Comparison of ENCODE assay signal across 37 mouse cellular contexts in genomic region chr7:127704598-127704997, GRCm38 (mm10). TPM values are rescaled to one million over a fixed set of nuclear protein-coding genes. Genes with fewer than 3 reads are reported as not detected.
DNase-seq lines count a peak whose midpoint lies in the region; ATAC-seq and TF ChIP-seq lines count a peak whose summit lies in the region.
"Had no signal": no experiment of that assay in that cellular context is flagged by ENCODE, and none has a peak within 500 bp of the region (broad histone marks: within the 10 kb centered on the region; RNA-seq: fewer than 3 reads in every experiment).

No protein-coding gene starts in this region.

- ATAC-seq in kidney, embryonic 16.5 days (ENCODE audit: low FRiP score, low TSS enrichment) = no peak
- no peak for ATAC-seq in midbrain, embryonic 13.5 days
- ATAC-seq in midbrain, embryonic 15.5 days (replicated peaks) = no peak
- ATAC-seq: forebrain, embryonic 15.5 days; hindbrain, postnatal 0 days; intestine, embryonic 15.5 days; Patski had no signal

- DNase-seq in cerebellum, adult 2 months = no peak
- DNase-seq in cerebellum, postnatal 25 days = no peak
- DNase-seq in heart, adult 11 months = peak; percentile 88
- DNase-seq in heart, postnatal 14 days = no peak
- DNase-seq in kidney, adult 9 months = no peak
- DNase-seq: adrenal gland, postnatal 14 days; cerebellum, adult 8-10 months; heart, postnatal 10 days; right cerebral cortex, adult 18-20 months; spleen, adult 18-20 months; thymus, postnatal 14 days had no signal

- TF ChIP-seq POLR2A in cerebellum, adult 2 months (IDR thresholded peaks at IDR 0.05; ENCODE audit: borderline replicate concordance, insufficient read depth, low read length) = no peak

- 0 out of 2 replicates have a peak overlapping the region, but pooled peaks have one; percentile 15 for H3K9ac ChIP-seq in kidney, embryonic 16.5 days (replicated peaks; ENCODE audit: low read length)
- peak overlapping the region; percentile 25; the same call in 1 of the 2 replicates for H3K9ac ChIP-seq in midbrain, embryonic 13.5 days (replicated peaks)
- no peak overlapping the region for H3K9ac ChIP-seq in midbrain, embryonic 15.5 days
- H3K9ac ChIP-seq: embryonic facial prominence, embryonic 12.5 days; forebrain, embryonic 15.5 days; heart, embryonic 13.5 days; intestine, embryonic 15.5 days; liver, embryonic 15.5 days; lung, embryonic 15.5 days; neural tube, embryonic 12.5 days had no signal

- H3K9me3 ChIP-seq in kidney, embryonic 16.5 days (ENCODE audit: low read length) = no peaks in the 10 kb centered on the region
- no peaks in the 10 kb centered on the region for H3K9me3 ChIP-seq in midbrain, embryonic 13.5 days
- H3K9me3 ChIP-seq in midbrain, embryonic 15.5 days = no peaks in the 10 kb centered on the region
- H3K9me3 ChIP-seq: embryonic facial prominence, embryonic 12.5 days; forebrain, embryonic 10.5 days; forebrain, embryonic 15.5 days; heart, embryonic 13.5 days; intestine, embryonic 15.5 days; liver, embryonic 15.5 days; lung, embryonic 15.5 days; midbrain, embryonic 10.5 days; neural tube, embryonic 12.5 days had no signal

- peaks cover 43% of the 10 kb centered on the region for H3K4me1 ChIP-seq in cerebellum, adult 2 months (ENCODE audit: control insufficient read depth, insufficient read depth, low read length)
- H3K4me1 ChIP-seq in kidney, embryonic 16.5 days (ENCODE audit: insufficient read depth, low read length) = peaks cover 26% of the 10 kb centered on the region
- H3K4me1 ChIP-seq in midbrain, embryonic 13.5 days (replicated peaks) = peaks cover 21% of the 10 kb centered on the region
- H3K4me1 ChIP-seq in midbrain, embryonic 15.5 days = peaks cover 21% of the 10 kb centered on the region

- intact Hi-C loops in heart, postnatal 14 days (cut with DNase I) = no loop called here

- peak overlapping the region; percentile 55; the same call in 1 of the 2 replicates for H3K27ac ChIP-seq in cerebellum, adult 2 months (ENCODE audit: insufficient read depth, low read length)
- peak overlapping the region; percentile 78 for H3K27ac ChIP-seq in kidney, embryonic 16.5 days (ENCODE audit: low read length)
- H3K27ac ChIP-seq in midbrain, embryonic 13.5 days = no peak overlapping the region
- no peak overlapping the region for H3K27ac ChIP-seq in midbrain, embryonic 15.5 days
- H3K27ac ChIP-seq: embryonic facial prominence, embryonic 12.5 days; forebrain, embryonic 10.5 days; heart, embryonic 13.5 days; hindbrain, postnatal 0 days; intestine, embryonic 15.5 days; layer of hippocampus, adult 2 months; left cerebral cortex, adult 2 months; lung, embryonic 15.5 days; midbrain, embryonic 10.5 days; neural tube, embryonic 12.5 days had no signal

- WGBS in cerebellum, adult 2 months = 60% methylated on average over 6 of the region's 6 CpGs
- 72% methylated on average over 6 of the region's 6 CpGs for WGBS in kidney, embryonic 16.5 days
- 78% methylated on average over 6 of the region's 6 CpGs for WGBS in midbrain, embryonic 13.5 days
- 88% methylated on average over 6 of the region's 6 CpGs for WGBS in midbrain, embryonic 15.5 days

- no peak for TF ChIP-seq CTCF in cerebellum, adult 2 months (IDR thresholded peaks at IDR 0.05; ENCODE audit: borderline replicate concordance, insufficient read depth, low read depth, low read length)

- H3K36me3 ChIP-seq in kidney, embryonic 16.5 days (ENCODE audit: insufficient read depth, low read length) = peaks cover 31% of the 10 kb centered on the region
- peaks cover 57% of the 10 kb centered on the region for H3K36me3 ChIP-seq in midbrain, embryonic 13.5 days
- H3K36me3 ChIP-seq in midbrain, embryonic 15.5 days (replicated peaks) = peaks cover 20% of the 10 kb centered on the region; the same call in 1 of the 2 replicates

- no peak overlapping the region for H3K4me3 ChIP-seq in cerebellum, adult 2 months (replicated peaks; ENCODE audit: insufficient read depth, low read depth, low read length)
- H3K4me3 ChIP-seq in kidney, embryonic 16.5 days (ENCODE audit: low read length) = no peak overlapping the region
- H3K4me3 ChIP-seq in midbrain, embryonic 13.5 days (replicated peaks) = no peak overlapping the region
- no peak overlapping the region for H3K4me3 ChIP-seq in midbrain, embryonic 15.5 days
- H3K4me3 ChIP-seq: embryonic facial prominence, embryonic 12.5 days; forebrain, embryonic 10.5 days; forebrain, embryonic 15.5 days; heart, embryonic 13.5 days; intestine, embryonic 15.5 days; layer of hippocampus, adult 2 months; left cerebral cortex, adult 2 months; liver, embryonic 15.5 days; lung, embryonic 15.5 days; midbrain, embryonic 10.5 days; myocyte; neural tube, embryonic 12.5 days had no signal

- H3K27me3 ChIP-seq in cerebellum, adult 2 months (ENCODE audit: control insufficient read depth, insufficient read depth, low read length) = no peaks in the 10 kb centered on the region
- H3K27me3 ChIP-seq in kidney, embryonic 16.5 days (ENCODE audit: insufficient read depth, low read length) = no peaks in the 10 kb centered on the region
- H3K27me3 ChIP-seq in midbrain, embryonic 13.5 days = no peaks in the 10 kb centered on the region
- H3K27me3 ChIP-seq in midbrain, embryonic 15.5 days (replicated peaks) = no peaks in the 10 kb centered on the region
- H3K27me3 ChIP-seq: embryonic facial prominence, embryonic 12.5 days; forebrain, embryonic 15.5 days; heart, embryonic 13.5 days; intestine, embryonic 15.5 days; liver, embryonic 15.5 days; lung, embryonic 15.5 days; neural tube, embryonic 12.5 days; Patski had no signal

- no peak overlapping the region for H3K4me2 ChIP-seq in kidney, embryonic 16.5 days (replicated peaks; ENCODE audit: low read depth, low read length)
- no peak overlapping the region for H3K4me2 ChIP-seq in midbrain, embryonic 13.5 days (replicated peaks)
- H3K4me2 ChIP-seq in midbrain, embryonic 15.5 days = no peak overlapping the region
- H3K4me2 ChIP-seq: embryonic facial prominence, embryonic 12.5 days; forebrain, embryonic 15.5 days; heart, embryonic 13.5 days; intestine, embryonic 15.5 days; liver, embryonic 15.5 days; lung, embryonic 15.5 days; neural tube, embryonic 12.5 days had no signal

RNA-seq across cellular contexts. Expression of gene Bcl7c, which starts 4.1 kb away (rescaled TPM):
- polyA plus RNA-seq in cerebellum, adult 2 months (2012; rRNA removed) = 33.3 and 36.1 TPM in 2 replicates
- total RNA-seq in heart, postnatal 14 days (2021) = 10 to 100 TPM; 33.5 to 47.3 TPM
- 50.5 and 54.5 TPM in 2 replicates for polyA plus RNA-seq in kidney, embryonic 16.5 days (2015; fragmentation: Nextera tagmentation; extraction: Ambion mirVana)
- polyA plus RNA-seq in midbrain, embryonic 13.5 days (2015; fragmentation: Nextera tagmentation; extraction: Ambion mirVana) = 39.2 and 52.2 TPM in 2 replicates
- 52.9 and 59.2 TPM in 2 replicates for polyA plus RNA-seq in midbrain, embryonic 15.5 days (2015; fragmentation: Nextera tagmentation; extraction: Ambion mirVana)

RNA-seq across cellular contexts. Expression of gene Ctf1, which starts 7.9 kb away (rescaled TPM):
- polyA plus RNA-seq in cerebellum, adult 2 months (2012; rRNA removed) = 6.4 and 6.5 TPM in 2 replicates
- 1 to 10 TPM; 5.0 to 6.0 TPM for total RNA-seq in heart, postnatal 14 days (2021)
- polyA plus RNA-seq in kidney, embryonic 16.5 days (2015; fragmentation: Nextera tagmentation; extraction: Ambion mirVana) = 14.0 and 14.7 TPM in 2 replicates
- 1.6 and 3.0 TPM in 2 replicates for polyA plus RNA-seq in midbrain, embryonic 13.5 days (2015; fragmentation: Nextera tagmentation; extraction: Ambion mirVana)
- polyA plus RNA-seq in midbrain, embryonic 15.5 days (2015; fragmentation: Nextera tagmentation; extraction: Ambion mirVana) = 3.7 and 3.8 TPM in 2 replicates

RNA-seq across cellular contexts. Expression of gene Ctf2, which starts 27.4 kb away (rescaled TPM):
- not detected in 2 replicates for polyA plus RNA-seq in cerebellum, adult 2 months (2012; rRNA removed)
- total RNA-seq in heart, postnatal 14 days (2021) = not detected
- polyA plus RNA-seq in kidney, embryonic 16.5 days (2015; fragmentation: Nextera tagmentation; extraction: Ambion mirVana) = 0.15 and 0.32 TPM in 2 replicates
- 0.14 and 0.17 TPM in 2 replicates for polyA plus RNA-seq in midbrain, embryonic 13.5 days (2015; fragmentation: Nextera tagmentation; extraction: Ambion mirVana)
- 0.12 and 0.15 TPM in 2 replicates for polyA plus RNA-seq in midbrain, embryonic 15.5 days (2015; fragmentation: Nextera tagmentation; extraction: Ambion mirVana)
- total RNA-seq: adrenal gland, postnatal 14 days; gastrocnemius, adult 18-20 months; gastrocnemius, postnatal 4 days; heart, adult 8-10 months; heart, postnatal 10 days; hindbrain, postnatal 0 days; layer of hippocampus, adult 2 months; layer of hippocampus, postnatal 14 days; left cerebral cortex, adult 2 months; left cerebral cortex, postnatal 25 days; megakaryocyte progenitor cell, adult 5-6 weeks; midbrain, postnatal 0 days had no signal
- polyA plus RNA-seq: frontal cortex, adult 2 months; heart, embryonic 13.5 days; hindbrain, postnatal 0 days; midbrain, postnatal 0 days; urinary bladder, adult 2 months had no signal

RNA-seq across cellular contexts. Expression of gene Fbxl19, which starts 39.7 kb away (rescaled TPM):
- polyA plus RNA-seq in cerebellum, adult 2 months (2012; rRNA removed) = 35.2 and 37.8 TPM in 2 replicates
- total RNA-seq in heart, postnatal 14 days (2021) = 1 to 10 TPM; 4.8 to 5.7 TPM
- 5.4 TPM in 2 replicates for polyA plus RNA-seq in kidney, embryonic 16.5 days (2015; fragmentation: Nextera tagmentation; extraction: Ambion mirVana)
- polyA plus RNA-seq in midbrain, embryonic 13.5 days (2015; fragmentation: Nextera tagmentation; extraction: Ambion mirVana) = 10.6 and 11.6 TPM in 2 replicates
- 10.8 and 12.1 TPM in 2 replicates for polyA plus RNA-seq in midbrain, embryonic 15.5 days (2015; fragmentation: Nextera tagmentation; extraction: Ambion mirVana)

Comparison
In these comparisons a context has a peak if more than half of its experiments do, and no peak if none do; other contexts are left out.
1. H3K27ac ChIP-seq: peak in cerebellum, adult 2 months (single experiment) and kidney, embryonic 16.5 days (single experiment); none in midbrain, embryonic 13.5 days (single experiment) and midbrain, embryonic 15.5 days (single experiment).